Mouse (Mus musculus) G1E (cell line): Measurements from ENCODE around the gene Ddx19b. TPM values are rescaled to one million over a fixed set of nuclear protein-coding genes. Genes with fewer than 3 reads are reported as not detected.
A peak's percentile ranks its signal among the peaks of the same experiment; 100 is the strongest.
"Not testable (repeated sequence)": the region's sequence is repeated elsewhere in the genome, so short reads cannot be mapped to it uniquely, and the experiment has no call there.

ENCODE experiments used
- ATAC-seq: 2 replicates; pipeline ENCODE4 v1.8.0; 2016; ENCODE audit warnings: mild to moderate bottlenecking; ENCODE audit not compliant: insufficient number of reproducible peaks, poor library complexity, low FRiP score, severe bottlenecking; ENCODE audit errors: extremely low read depth
- DNase-seq: peaks from one replicate; pipeline ENCODE4 v3.0.0; 2012; ENCODE audit warnings: low spot score
- H3K27me3 ChIP-seq: 2 replicates; pipeline ENCODE4 v1.6.1; 2012; ENCODE audit warnings: mild to moderate bottlenecking, low read length, inconsistent platforms; ENCODE audit not compliant: insufficient read depth
- H3K36me3 ChIP-seq: replicated peaks from 2 replicates; pipeline ENCODE3; 2012; ENCODE audit warnings: mild to moderate bottlenecking, inconsistent platforms
- H3K4me1 ChIP-seq: 2 replicates; pipeline ENCODE4 v1.6.1; 2012; ENCODE audit warnings: low read depth, low read length, inconsistent platforms, mixed read lengths; ENCODE audit not compliant: insufficient read depth
- H3K4me3 ChIP-seq: 2 replicates; pipeline ENCODE4 v1.5.1; 2012; ENCODE audit warnings: low read depth, mild to moderate bottlenecking, inconsistent platforms, low read length, moderate library complexity, mixed read lengths
- H3K9me3 ChIP-seq: replicated peaks from 2 replicates; pipeline ENCODE4 v1.6.1; 2012; ENCODE audit warnings: inconsistent platforms
- CTCF ChIP-seq: IDR thresholded peaks from 2 replicates; pipeline ENCODE4 v1.5.1; 2012; ENCODE audit warnings: low read depth, low read length, inconsistent platforms, mixed read lengths
- GATA1 ChIP-seq: IDR thresholded peaks from 2 replicates; pipeline ENCODE4 v1.6.1; 2012; ENCODE audit warnings: borderline replicate concordance, low read length, inconsistent platforms, mixed read lengths
- GATA2 ChIP-seq: IDR thresholded peaks from 2 replicates; pipeline ENCODE4 v1.6.1; 2012; ENCODE audit warnings: low read depth, low read length, inconsistent platforms, borderline replicate concordance
- POLR2AphosphoS5 ChIP-seq: IDR thresholded peaks from 2 replicates; pipeline ENCODE4 v1.6.1; 2012; ENCODE audit warnings: low read depth, low read length, inconsistent platforms; ENCODE audit not compliant: insufficient replicate concordance
- TAL1 ChIP-seq: conservative IDR thresholded peaks from 2 replicates; pipeline ENCODE4 v1.6.1; 2012; ENCODE audit warnings: low read depth, low read length, inconsistent platforms, mixed read lengths
- polyA plus RNA-seq: library from polyadenylated mRNA; stranded (reverse); fragments of >175 nt; gene quantifications from 2 replicates; pipeline ENCODE4 v1.2.3, GENCODE M21; 2012
- total RNA-seq, 2 experiments: library from RNA; stranded (forward) in 1 of 2; stranded (reverse) in 1 of 2; fragments of 200-1000 nt in 1 of 2; fragments of >200 nt in 1 of 2; fragmentation: Nextera tagmentation in 1 of 2; gene quantifications; 2 replicates each; pipeline ENCODE4 v1.2.3; 2014 to 2017

Gene Ddx19b
- total and polyA plus RNA-seq, 3 experiments, result 6.3 to 21.9 (median 17.4) TPM

DNA sequence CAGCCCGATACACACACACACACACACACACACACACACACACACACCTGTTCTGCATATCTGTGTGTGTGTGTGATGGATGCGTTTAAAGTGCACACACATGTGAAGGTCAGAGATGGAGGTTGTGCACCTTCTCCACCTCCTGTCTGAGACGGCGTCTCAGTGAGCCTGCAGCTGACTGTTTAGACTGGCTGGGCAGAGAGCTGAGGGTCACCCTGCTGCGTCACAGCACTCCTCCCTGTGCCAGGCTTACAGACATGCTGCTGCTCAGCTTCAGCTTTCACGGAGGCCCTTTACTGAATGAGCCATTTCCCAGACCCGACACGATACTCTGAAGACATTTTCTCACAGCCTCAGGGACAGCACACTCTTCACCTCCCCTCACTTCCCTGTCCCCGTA lies 41.5 kb downstream of the Ddx19b start:
- Histone ChIP-seq H3K9me3 (no peaks in the 10 kb centered on the region), H3K4me3 (peak overlapping the region; percentile 52; the same call in 1 of the 2 replicates), H3K4me1 (peaks cover 82% of the 10 kb centered on the region), H3K36me3 (peaks cover 84% of the 10 kb centered on the region), H3K27me3 (no peaks in the 10 kb centered on the region)
- DNase-seq, result no peak
- no peak for ATAC-seq
- TF ChIP-seq CTCF, result no peak
- no peak for TF ChIP-seq POLR2AphosphoS5
- TF ChIP-seq GATA2, result no peak
- no peak for TF ChIP-seq TAL1
- no peak for TF ChIP-seq GATA1

DNA sequence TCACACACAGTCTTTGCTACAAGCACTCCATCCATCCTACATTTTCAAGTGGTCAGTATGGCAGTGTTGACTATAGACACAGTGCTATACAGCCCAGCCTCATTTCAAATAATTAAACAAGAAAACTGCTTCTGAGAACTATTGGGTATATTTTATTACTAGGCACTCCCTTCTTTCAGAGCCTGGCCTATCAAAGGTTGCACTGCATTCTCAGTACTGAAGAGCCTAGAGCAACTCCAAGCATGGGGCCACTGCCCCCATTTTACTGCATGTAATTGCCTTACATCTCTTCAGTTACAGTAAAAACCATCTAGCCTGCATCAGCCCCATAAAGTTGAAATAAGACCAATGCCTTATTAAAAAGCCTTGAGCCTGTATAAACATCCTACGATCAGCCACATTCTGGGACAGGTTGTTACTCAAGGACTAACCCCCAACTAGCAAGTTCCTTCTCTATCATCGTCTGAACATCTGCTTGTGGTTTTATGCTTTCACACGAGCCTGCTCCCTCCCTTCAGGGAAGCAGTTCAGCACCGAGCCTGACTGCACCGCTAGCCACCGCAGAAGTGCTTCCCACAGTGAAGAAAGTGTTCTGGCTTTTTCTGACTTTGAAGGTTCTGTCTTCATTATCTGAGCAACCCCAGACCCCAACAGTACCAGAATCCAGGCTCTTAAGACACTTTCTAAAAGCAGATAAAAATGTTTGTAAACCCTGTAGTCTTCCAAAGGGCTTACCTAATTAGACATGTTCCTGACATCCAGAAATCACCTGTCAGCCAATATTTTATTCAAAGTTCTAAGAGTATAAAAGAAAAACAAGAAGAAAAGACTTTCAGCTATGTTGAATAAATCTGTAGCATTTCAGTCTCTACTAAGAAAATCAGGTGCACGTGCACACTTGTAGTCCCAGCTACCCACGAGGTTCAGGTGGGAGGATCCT lies 43.5 kb downstream of the Ddx19b start:
- TF ChIP-seq TAL1 (peak; percentile 91), CTCF (no peak)
- H3K4me3 ChIP-seq, result peak overlapping the region; percentile 44; the same call in 1 of the 2 replicates
- DNase-seq, result peak; percentile 71
- no peaks in the 10 kb centered on the region for H3K9me3 ChIP-seq
- peak; percentile 96 for ATAC-seq
- peaks cover 85% of the 10 kb centered on the region for H3K36me3 ChIP-seq
- H3K4me1 ChIP-seq, result peaks cover 65% of the 10 kb centered on the region
- H3K27me3 ChIP-seq, result no peaks in the 10 kb centered on the region

DNA sequence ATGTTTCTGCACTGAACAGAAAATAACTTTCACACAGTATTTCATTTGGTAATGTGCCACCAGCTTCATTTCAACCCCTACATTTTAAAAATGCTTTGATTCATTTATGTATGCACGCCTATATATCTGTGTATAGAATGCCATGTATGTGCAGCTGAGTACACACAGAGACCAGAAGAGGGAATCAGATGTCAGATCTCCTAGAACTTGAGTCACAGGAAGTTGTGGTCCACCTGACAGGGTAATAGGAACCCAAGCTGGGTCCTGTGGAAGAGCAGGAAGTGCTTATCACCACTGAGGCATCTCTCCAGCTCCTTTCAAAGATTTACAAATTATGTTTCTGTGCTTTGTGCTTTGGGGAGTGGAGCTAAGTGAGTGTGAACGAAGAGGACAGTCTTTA lies 50.2 kb downstream of the Ddx19b start:
- ATAC-seq (peak; percentile 54), DNase-seq (no peak)
- H3K27me3 ChIP-seq, result no peaks in the 10 kb centered on the region
- peaks cover 15% of the 10 kb centered on the region for H3K4me1 ChIP-seq
- no peak for TF ChIP-seq CTCF
- TF ChIP-seq POLR2AphosphoS5, result no peak
- no peak for TF ChIP-seq TAL1
- TF ChIP-seq GATA1, result no peak
- TF ChIP-seq GATA2, result no peak
- no peaks in the 10 kb centered on the region for H3K9me3 ChIP-seq
- no peak overlapping the region for H3K4me3 ChIP-seq
- H3K36me3 ChIP-seq, result peaks cover 83% of the 10 kb centered on the region

DNA sequence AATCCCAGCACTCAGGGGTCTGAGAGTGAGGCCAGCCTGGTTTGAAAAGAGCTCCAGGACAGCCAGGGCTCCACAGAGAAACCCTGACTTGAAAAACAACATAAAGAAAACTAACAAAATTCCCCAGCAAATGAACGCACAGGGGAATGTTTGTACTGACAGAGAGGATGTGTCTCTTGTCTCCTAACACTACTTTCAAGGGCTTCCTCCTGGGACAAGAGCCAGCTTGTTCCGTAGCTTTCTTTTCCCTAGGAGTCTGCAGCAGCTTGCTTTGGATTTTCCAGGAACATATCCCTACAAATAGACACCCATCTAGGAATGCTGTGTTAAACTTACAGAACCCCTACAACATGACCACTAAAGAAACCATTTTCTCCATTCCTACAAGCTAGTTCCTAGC lies 53.6 kb downstream of the Ddx19b start:
- peaks cover 80% of the 10 kb centered on the region for H3K36me3 ChIP-seq
- H3K4me3 ChIP-seq, DNase-seq, ATAC-seq, H3K9me3 ChIP-seq, H3K27me3 ChIP-seq: not testable (repeated sequence)
- peaks cover 18% of the 10 kb centered on the region for H3K4me1 ChIP-seq

DNA sequence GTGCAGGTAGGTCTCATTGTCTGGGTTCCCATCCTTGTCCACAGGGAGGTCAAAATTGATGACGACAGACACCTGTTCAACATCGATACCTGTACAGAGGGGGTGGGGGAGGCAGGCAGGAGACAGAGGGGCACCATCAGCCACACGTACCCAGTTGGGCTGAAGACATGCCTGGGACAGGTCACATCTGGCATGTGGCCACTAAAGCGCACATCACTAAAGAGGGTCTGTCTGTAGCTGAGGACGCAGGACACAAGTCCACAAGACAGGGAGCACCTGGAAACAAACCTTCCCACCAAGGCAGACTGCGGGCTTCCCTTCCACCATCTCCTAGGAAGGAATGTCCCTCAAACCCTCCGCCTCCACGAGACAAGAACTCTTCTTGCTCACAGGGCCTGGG lies 55.0 kb downstream of the Ddx19b start:
- not testable (repeated sequence) for DNase-seq

DNA sequence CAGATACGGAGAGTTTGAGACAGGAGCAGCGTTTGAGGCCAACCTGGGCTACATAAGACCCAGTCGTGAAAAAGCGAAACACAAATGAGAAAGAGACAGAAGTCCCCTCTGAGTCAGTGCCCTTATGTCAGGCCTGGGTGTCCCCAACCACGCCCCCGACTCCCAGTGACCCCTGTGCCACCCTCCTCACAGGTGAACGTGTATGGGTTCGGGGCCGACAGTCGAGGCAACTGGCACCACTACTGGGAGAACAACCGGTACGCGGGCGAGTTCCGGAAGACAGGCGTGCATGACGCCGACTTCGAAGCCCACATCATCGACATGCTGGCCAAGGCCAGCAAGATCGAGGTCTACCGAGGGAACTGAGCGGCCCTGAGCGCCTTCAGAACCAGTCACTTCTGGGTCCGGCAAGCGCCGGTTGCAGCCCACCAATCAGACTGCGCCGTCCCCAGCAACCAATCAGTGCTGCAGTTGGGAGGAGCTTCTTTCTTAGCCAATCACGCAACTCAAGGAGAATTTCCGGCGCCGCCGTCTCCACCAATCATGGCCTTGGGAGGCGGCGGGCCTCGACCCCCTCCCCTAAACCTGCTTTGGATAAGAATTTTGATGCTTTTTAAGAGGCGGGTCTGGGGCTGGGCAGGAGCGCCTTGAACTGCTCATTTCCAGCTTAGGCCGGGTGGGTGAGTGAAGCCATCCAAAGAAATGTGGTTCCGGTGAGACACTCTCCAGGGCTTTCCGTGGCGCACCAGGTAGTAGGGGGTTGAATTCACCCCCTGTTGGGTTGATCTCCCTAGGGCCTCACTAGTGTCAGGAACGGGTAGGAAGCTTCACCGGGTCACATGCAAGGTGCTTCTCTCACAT lies 61.4 kb downstream of the Ddx19b start:
- Histone ChIP-seq H3K4me3 (no peak overlapping the region), H3K9me3 (no peaks in the 10 kb centered on the region), H3K27me3 (no peaks in the 10 kb centered on the region), H3K36me3 (peaks cover 100% of the 10 kb centered on the region), H3K4me1 (peaks cover 40% of the 10 kb centered on the region)
- no peak for ATAC-seq
- no peak for DNase-seq
- no peak for TF ChIP-seq GATA2
- TF ChIP-seq TAL1, result no peak
- TF ChIP-seq POLR2AphosphoS5, result no peak
- no peak for TF ChIP-seq GATA1
- no peak for TF ChIP-seq CTCF

More for the DNA sequence above, 55.0 kb downstream of the Ddx19b start:
- not testable (repeated sequence) for H3K27me3 ChIP-seq, H3K4me3 ChIP-seq, ATAC-seq, H3K9me3 ChIP-seq
- peaks cover 80% of the 10 kb centered on the region for H3K36me3 ChIP-seq
- peak; percentile 70; the same call in 1 of the 2 replicates for TF ChIP-seq POLR2AphosphoS5
- H3K4me1 ChIP-seq, result peaks cover 20% of the 10 kb centered on the region
